Mouse (Mus musculus): ENCODE data around the gene Irak4. TPM values are rescaled to one million over a fixed set of nuclear protein-coding genes. Genes with fewer than 3 reads are reported as not detected.

The Irak4 gene
- 2.8 and 3.3 TPM in 2 replicates for polyA plus RNA-seq (2016; fragmentation: Nextera tagmentation; extraction: Ambion mirVana)

DNA sequence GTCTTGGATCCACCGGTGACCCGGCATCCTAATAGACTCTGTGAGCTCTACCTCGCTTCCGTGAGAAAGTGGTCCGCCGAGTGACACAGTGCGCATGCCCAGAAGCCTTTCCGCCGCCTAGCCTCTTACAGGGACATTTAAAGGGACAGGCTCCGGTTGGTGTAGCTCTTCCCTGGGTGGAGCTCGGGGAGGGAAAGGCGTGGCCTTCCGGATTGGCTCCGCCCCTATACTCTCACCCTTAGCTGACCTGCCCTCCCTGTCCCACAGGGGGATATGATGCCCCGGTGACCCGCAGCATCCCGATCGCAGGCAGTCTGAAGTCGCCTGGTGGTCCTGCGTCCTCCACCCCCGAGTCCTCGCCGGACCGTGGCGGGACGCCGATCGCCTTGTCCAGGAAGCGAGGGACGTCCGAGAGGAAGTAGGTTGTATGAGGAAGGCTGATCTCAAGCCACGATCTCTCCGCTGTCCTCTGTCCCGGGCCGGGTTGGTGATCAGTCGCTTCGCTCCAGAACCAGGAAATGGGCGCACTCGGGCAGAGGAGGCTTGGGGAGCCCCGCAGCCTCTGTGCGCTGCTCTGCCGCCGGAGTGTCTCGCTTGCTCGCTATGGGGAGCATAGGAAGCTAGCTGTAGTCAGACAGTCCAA lies at the start of gene Irak4, which contains the start of gene Pus7l:
Gene Irak4, plus strand, starts transcription at position 235 of the 643 bp plus-strand sequence.
Gene Pus7l, minus strand, starts transcription at position 139 of the 643 bp plus-strand sequence.
- H3K9me3 ChIP-seq, result no peaks in the 10 kb centered on the region
- no peaks in the 10 kb centered on the region for H3K36me3 ChIP-seq (replicated peaks)
- peak within 1 kb of the TSS; percentile 88 for H3K4me3 ChIP-seq
- peaks cover 15% of the 10 kb centered on the region for H3K4me1 ChIP-seq
- H3K27me3 ChIP-seq (replicated peaks; ENCODE audit: low read depth, poor library complexity, severe bottlenecking), result no peaks in the 10 kb centered on the region
- H3K27ac ChIP-seq (replicated peaks), result peak within 1 kb of the TSS; percentile 87
- WGBS, result under 1% methylated on average over 45 of the region's 45 CpGs
- peak; percentile 94 for DNase-seq (ENCODE audit: low spot score)

DNA sequence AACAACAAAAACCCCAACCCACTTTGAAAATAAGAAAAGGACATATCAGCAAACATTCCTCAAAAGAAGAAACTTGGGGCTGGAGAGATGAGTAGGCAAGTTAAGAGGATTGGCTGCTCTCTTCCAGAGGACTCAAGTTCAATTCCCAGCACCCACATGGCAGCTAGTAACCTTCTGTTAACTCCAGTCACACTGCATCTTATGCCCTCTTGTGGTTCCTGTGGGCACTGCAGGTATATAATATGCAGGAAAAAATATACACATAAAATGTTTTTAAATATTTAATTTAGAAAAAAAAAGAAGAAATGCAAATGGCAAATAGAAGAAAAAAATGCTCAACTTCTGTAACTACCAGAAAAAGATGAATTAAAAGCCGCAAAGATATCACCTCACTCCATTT lies 49.0 kb upstream of the Irak4 start:
- Histone ChIP-seq H3K36me3 (replicated peaks) (no peaks in the 10 kb centered on the region), H3K27ac (replicated peaks) (no peak overlapping the region), H3K4me3 (no peak overlapping the region), H3K27me3 (replicated peaks; ENCODE audit: low read depth, poor library complexity, severe bottlenecking) (no peaks in the 10 kb centered on the region), H3K9me3 (no peaks in the 10 kb centered on the region), H3K4me1 (no peaks in the 10 kb centered on the region)
- 97% methylated on average over 1 of the region's 1 CpGs for WGBS
- DNase-seq (ENCODE audit: low spot score), result no peak

DNA sequence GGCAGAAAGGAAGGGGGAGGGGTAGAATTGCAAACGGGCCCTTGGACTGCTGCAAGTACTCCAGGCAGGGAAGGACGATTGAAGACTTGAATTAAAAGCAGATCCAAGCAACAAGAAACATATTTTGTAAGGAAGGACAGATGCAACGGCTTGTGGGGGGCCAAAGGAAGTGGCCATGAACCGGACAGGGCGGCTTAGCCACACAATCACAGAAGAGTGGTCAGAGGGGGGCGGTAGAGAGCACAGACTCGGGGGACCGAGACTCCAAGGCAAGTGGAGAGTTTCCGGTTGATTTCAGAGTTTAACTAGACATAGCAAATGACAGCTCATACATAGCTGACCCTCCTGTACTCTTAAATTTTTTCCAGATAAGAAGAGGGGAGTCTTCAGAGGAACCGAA lies 47.5 kb upstream of the Irak4 start:
- Histone ChIP-seq H3K9me3 (no peaks in the 10 kb centered on the region), H3K4me3 (no peak overlapping the region), H3K27me3 (replicated peaks; ENCODE audit: low read depth, poor library complexity, severe bottlenecking) (no peaks in the 10 kb centered on the region), H3K36me3 (replicated peaks) (no peaks in the 10 kb centered on the region), H3K4me1 (no peaks in the 10 kb centered on the region), H3K27ac (replicated peaks) (no peak overlapping the region)
- peak; percentile 47 for DNase-seq (ENCODE audit: low spot score)
- WGBS, result 65% methylated on average over 10 of the region's 10 CpGs

DNA sequence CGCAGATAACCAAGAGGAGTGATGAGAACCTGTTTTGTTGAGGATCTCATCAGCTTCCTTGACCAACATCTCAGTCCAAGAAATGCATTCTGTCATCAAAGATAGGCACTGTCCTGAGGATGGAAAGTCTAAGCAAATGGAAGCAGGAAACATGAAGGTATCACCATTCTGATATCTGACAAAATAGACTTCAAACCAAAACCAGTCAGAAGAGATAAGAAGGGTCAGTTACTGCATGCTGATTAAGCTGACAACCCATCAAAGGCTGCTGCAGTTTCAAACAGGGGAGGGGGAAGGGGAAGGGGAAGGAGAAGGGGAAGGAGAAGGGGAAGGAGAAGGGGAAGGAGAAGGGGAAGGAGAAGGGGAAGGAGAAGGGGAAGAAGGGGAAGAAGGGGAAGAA lies 44.2 kb upstream of the Irak4 start:
- 83% methylated on average over 1 of the region's 1 CpGs for WGBS
- H3K9me3 ChIP-seq, result no peaks in the 10 kb centered on the region

DNA sequence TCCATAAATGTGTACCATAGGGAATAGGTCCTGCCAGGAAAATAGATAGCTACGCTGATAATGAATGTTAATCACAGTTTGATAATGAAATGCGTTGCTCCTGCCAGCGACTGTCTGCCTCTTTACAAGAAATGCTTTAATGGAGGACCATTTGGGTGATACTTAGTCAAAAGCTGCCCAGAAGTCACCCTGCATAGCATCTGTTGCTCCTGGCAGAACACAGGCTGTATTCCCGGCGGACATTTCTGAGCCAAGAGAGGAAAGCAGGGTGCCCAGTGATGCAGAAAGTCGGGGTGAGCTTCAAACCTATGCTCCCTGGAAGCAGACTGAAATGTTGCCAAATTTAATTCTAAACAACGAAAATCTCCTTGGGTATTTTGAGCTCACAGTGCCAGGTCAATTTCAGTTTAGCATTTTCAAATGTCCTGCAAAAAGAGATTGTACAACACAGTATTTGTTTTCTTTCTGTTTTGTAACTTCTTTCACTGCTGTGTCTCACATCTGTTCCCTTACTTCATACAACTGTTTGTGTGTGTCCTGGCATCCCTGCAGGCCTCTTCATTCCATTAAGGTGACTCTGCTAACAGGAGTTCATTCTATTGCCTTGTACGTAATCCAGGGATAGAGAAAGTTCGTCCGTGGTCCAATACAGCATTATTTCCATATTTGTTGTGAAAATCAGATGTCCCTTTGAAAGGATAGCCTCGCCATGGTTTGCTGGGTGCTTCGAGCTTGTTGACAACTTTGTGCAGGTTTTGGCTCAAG lies 39.8 kb upstream of the Irak4 start:
- Histone ChIP-seq H3K36me3 (replicated peaks) (no peaks in the 10 kb centered on the region), H3K27me3 (replicated peaks; ENCODE audit: low read depth, poor library complexity, severe bottlenecking) (no peaks in the 10 kb centered on the region), H3K27ac (replicated peaks) (no peak overlapping the region), H3K4me3 (no peak overlapping the region), H3K9me3 (no peaks in the 10 kb centered on the region), H3K4me1 (no peaks in the 10 kb centered on the region)
- no peak for DNase-seq (ENCODE audit: low spot score)
- 86% methylated on average over 12 of the region's 12 CpGs for WGBS

More for the DNA sequence above, 44.2 kb upstream of the Irak4 start:
- no peak for DNase-seq (ENCODE audit: low spot score)
- no peaks in the 10 kb centered on the region for H3K36me3 ChIP-seq (replicated peaks)
- H3K4me3 ChIP-seq, result no peak overlapping the region
- H3K27ac ChIP-seq (replicated peaks), result no peak overlapping the region
- no peaks in the 10 kb centered on the region for H3K27me3 ChIP-seq (replicated peaks; ENCODE audit: low read depth, poor library complexity, severe bottlenecking)
- no peaks in the 10 kb centered on the region for H3K4me1 ChIP-seq

DNA sequence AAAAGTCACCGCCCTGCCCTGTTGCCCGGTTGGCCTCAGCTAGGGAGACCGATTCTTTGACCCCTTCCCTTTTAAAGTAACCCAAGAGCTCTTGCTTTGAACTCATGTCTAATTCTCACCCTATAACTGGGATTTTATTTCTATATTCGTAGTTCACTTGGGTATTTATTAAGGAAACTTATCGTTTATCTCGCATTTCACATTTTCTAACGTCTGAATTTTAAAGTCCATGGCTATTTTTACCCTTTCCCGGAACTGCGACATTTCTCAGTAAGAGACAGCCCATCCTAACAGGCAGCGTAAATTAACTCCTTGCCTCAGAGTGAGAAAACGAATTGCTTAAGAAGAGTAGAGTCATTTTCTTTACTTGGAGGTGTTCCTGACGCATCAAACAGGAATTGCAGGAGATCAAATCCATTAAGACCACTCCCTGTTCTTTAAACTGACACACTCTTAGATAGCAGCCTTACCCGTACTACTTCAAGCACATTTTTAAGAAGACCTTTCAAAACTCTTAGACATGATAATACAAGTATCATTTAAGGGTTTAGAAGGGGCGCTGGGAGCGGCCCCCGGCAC lies 25.4 kb upstream of the Irak4 start:
- Histone ChIP-seq H3K36me3 (replicated peaks) (peaks cover 3% of the 10 kb centered on the region; the same call in 1 of the 2 replicates), H3K27ac (replicated peaks) (no peak overlapping the region), H3K27me3 (replicated peaks; ENCODE audit: low read depth, poor library complexity, severe bottlenecking) (no peaks in the 10 kb centered on the region), H3K9me3 (no peaks in the 10 kb centered on the region), H3K4me3 (no peak overlapping the region), H3K4me1 (no peaks in the 10 kb centered on the region)
- WGBS, result 72% methylated on average over 16 of the region's 16 CpGs
- DNase-seq (ENCODE audit: low spot score), result no peak

DNA sequence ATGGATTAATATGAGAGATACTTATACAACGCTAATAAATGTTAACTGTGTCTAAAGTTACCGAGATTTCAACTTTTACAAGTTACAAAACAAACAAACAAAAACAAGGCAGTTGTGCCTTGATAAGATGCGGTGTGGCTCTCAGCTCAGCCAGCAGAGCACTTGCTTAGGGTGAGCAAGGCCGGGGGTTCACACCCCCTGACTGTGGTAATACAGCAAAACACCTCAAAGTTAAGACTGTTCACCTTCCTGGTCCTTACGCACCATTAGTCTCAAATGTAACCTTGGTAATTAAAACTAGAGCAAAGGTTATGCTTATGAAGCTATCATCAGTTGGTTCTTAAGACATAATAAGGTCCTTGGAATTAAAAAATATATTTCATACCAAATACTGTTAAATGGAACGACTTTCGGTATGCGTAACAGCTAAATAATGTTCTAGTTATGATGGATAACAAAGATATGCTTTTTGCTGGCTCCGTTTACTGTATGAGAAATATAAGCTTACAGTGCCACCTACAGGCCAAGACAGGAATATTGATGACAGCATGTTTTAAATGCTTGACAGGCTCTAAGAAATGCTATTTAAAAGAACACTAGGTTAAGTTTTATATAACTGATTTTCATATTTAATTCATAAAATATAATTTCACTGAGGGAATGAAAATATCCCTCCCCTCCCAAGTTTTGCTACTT lies 23.1 kb upstream of the Irak4 start:
- no peak overlapping the region for H3K4me3 ChIP-seq
- DNase-seq (ENCODE audit: low spot score), result peak; percentile 32
- H3K4me1 ChIP-seq, result no peaks in the 10 kb centered on the region
- H3K27me3 ChIP-seq (replicated peaks; ENCODE audit: low read depth, poor library complexity, severe bottlenecking), result no peaks in the 10 kb centered on the region
- H3K27ac ChIP-seq (replicated peaks), result no peak overlapping the region
- H3K9me3 ChIP-seq, result no peaks in the 10 kb centered on the region
- peaks cover 8% of the 10 kb centered on the region; the same call in 1 of the 2 replicates for H3K36me3 ChIP-seq (replicated peaks)
- 53% methylated on average over 9 of the region's 9 CpGs for WGBS

DNA sequence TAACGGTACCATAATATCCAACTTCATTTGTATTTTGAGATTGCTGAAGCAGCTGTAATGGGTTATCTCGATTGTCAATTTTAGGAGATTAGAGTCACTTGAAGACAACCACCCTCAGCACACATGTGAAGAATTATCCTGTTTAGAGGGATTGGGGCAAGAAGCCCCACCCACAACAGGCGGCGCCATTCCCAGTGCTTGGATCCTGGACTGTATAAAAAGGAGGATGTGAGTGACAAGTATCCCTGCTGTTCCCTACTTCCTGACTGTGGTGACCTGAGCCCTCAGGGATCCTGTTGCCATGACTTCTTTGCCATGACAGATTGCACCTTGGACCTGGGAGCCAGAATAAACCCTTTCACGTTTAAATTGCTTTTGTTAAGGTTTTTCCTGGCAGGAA lies 22.5 kb upstream of the Irak4 start:
- no peak overlapping the region for H3K4me3 ChIP-seq
- 72% methylated on average over 5 of the region's 5 CpGs for WGBS
- DNase-seq (ENCODE audit: low spot score), result no peak
- no peaks in the 10 kb centered on the region for H3K9me3 ChIP-seq
- H3K36me3 ChIP-seq (replicated peaks), result peaks cover 11% of the 10 kb centered on the region; the same call in 1 of the 2 replicates
- H3K27ac ChIP-seq (replicated peaks), result no peak overlapping the region
- H3K4me1 ChIP-seq, result no peaks in the 10 kb centered on the region
- H3K27me3 ChIP-seq (replicated peaks; ENCODE audit: low read depth, poor library complexity, severe bottlenecking), result no peaks in the 10 kb centered on the region

DNA sequence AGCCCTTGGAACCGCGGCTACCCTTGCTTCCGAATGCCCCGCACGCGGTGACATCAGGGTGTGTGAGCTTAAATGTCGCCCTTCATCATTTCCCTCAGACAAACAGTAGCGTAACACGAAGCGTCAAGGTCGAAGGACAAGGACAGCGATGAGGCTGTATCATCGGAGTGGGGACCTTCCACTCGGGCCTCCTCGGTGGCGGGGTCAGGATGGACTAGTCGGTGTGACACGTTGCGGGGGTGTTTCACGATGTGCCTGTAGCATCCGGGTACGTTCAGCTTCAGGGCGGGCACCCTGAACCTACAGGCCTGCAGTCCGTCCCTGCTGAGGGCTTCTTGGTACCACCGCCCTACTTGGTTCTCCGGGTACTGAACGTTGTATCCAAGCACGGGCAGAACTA lies 20.2 kb upstream of the Irak4 start:
- H3K4me1 ChIP-seq, result no peaks in the 10 kb centered on the region

DNA sequence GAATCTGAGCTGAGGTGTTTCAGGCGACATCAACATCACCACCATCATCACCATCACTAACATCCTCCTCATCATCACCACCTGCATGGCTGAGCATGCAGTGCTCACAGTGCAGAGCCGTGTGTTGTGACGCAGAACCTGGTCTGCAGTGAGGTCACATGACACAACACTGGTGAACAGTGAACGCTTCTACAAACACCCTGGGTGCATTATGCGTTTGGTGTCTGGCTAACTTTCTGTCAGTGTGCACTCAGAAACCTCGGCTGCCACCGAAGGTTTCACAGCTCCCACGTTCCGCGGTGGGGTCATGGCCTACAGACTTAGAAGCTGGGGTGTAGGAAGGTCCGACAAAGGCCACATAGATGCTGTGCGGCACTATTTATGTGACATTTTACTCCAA lies 18.5 kb upstream of the Irak4 start:
- Histone ChIP-seq H3K36me3 (replicated peaks) (peaks cover 34% of the 10 kb centered on the region), H3K4me3 (no peak overlapping the region), H3K27ac (replicated peaks) (no peak overlapping the region), H3K4me1 (no peaks in the 10 kb centered on the region), H3K27me3 (replicated peaks; ENCODE audit: low read depth, poor library complexity, severe bottlenecking) (no peaks in the 10 kb centered on the region), H3K9me3 (no peaks in the 10 kb centered on the region)
- WGBS, result 93% methylated on average over 12 of the region's 12 CpGs
- no peak for DNase-seq (ENCODE audit: low spot score)

More for the DNA sequence above, 20.2 kb upstream of the Irak4 start:
- no peak for DNase-seq (ENCODE audit: low spot score)
- H3K27me3 ChIP-seq (replicated peaks; ENCODE audit: low read depth, poor library complexity, severe bottlenecking), result no peaks in the 10 kb centered on the region
- 88% methylated on average over 28 of the region's 28 CpGs for WGBS
- no peak overlapping the region for H3K27ac ChIP-seq (replicated peaks)
- no peaks in the 10 kb centered on the region for H3K9me3 ChIP-seq
- peaks cover 25% of the 10 kb centered on the region for H3K36me3 ChIP-seq (replicated peaks)
- H3K4me3 ChIP-seq, result no peak overlapping the region

DNA sequence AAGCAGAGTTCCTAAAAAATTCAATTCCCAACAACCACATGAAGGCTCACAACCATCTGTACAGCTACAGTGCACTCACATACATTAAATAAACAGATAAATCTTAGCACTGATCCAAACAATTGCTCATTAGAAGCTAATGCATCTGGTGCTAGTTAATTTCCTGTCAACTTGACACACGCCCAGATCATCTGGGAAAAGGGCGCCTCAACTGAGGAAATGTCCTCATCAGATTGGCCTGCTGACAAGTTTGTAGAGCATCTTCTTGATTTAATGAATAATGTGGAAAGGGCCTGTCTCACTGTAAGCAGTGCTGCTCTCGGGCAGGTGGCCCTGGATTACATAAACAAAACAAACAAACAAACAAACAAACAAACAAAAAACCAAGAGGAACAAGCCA lies 12.9 kb upstream of the Irak4 start:
- Histone ChIP-seq H3K4me1 (no peaks in the 10 kb centered on the region), H3K4me3 (no peak overlapping the region), H3K9me3 (no peaks in the 10 kb centered on the region), H3K27me3 (replicated peaks; ENCODE audit: low read depth, poor library complexity, severe bottlenecking) (no peaks in the 10 kb centered on the region), H3K36me3 (replicated peaks) (peaks cover 49% of the 10 kb centered on the region), H3K27ac (replicated peaks) (no peak overlapping the region)
- no peak for DNase-seq (ENCODE audit: low spot score)
- WGBS, result 91% methylated on average over 3 of the region's 3 CpGs

DNA sequence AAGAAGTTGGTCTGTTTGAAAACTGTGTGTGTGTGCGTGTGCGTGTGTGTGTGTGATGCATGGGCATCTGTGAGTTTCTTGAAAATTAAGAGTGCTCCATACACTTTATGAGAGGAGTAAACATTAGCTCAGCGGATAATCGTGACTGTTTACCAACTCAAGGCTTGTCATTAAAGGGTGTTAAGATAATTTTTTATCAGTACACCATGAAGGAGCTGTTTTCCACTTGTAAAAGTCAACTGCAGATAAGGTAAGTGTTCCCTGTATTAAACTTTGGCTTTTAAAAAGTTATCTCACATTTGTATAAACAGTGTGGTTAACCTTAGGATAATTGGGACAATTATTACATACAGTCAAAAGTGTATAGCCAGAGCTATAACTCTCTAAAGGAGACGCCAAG lies 11.1 kb upstream of the Irak4 start:
- no peaks in the 10 kb centered on the region for H3K4me1 ChIP-seq
- no peak for DNase-seq (ENCODE audit: low spot score)

More for the DNA sequence above, 11.1 kb upstream of the Irak4 start:
- Histone ChIP-seq H3K4me3 (no peak overlapping the region), H3K9me3 (no peaks in the 10 kb centered on the region), H3K27me3 (replicated peaks; ENCODE audit: low read depth, poor library complexity, severe bottlenecking) (no peaks in the 10 kb centered on the region), H3K27ac (replicated peaks) (no peak overlapping the region), H3K36me3 (replicated peaks) (peaks cover 38% of the 10 kb centered on the region)
- WGBS, result 93% methylated on average over 5 of the region's 5 CpGs

Measured in embryonic facial prominence, embryonic 10.5 days (tissue).